Mouse (Mus musculus) cerebellum, adult 9-10 months (tissue): ENCODE measurements around the gene Mid1.
A peak's percentile ranks its signal among the peaks of the same experiment; 100 is the strongest.

Source experiments
- DNase-seq: peaks from one replicate; pipeline ENCODE4 v3.0.0; 2022

The Mid1 gene

DNA sequence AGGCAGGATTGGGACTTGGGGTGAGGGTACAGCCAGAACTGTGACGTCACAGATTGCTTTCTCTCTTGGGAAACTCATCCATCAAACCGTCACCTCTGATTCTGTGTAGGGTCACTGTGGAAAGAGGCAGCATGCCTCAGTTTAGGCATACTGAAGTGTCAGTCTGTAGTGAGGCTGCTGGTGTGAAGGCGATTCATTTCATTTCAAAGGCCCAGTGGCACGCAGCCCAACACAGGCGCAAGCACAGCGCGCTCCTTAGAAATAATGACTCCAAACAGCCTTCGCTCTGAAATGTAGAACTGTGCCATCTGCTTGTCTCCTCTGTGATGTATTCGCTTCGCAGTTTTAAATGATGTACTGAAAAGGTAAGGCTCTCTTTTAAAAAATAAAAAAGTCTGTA, 141.9 kb downstream of the Mid1 start:
- DNase-seq: peak; percentile 9

DNA sequence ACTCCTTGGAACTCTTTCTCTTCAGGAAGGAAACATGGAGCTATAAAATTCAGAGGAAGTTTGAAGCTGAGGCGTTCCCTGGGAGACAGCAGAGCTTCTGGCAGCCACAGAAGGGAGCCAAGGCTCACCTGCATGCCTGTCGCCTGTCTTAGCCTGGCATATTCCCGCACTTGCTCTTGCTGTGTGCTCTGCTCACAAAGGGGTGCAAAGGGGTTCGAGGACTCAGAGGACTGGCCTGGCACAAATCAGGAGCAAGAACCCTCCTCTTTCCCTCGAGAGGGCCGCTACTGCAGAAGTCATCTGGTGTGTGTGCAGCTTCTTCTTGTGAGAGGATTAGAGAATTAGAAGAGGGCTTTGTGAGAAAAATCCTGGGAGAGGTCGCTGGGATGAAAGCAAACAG, 142.7 kb downstream of the Mid1 start:
- no peak for DNase-seq

DNA sequence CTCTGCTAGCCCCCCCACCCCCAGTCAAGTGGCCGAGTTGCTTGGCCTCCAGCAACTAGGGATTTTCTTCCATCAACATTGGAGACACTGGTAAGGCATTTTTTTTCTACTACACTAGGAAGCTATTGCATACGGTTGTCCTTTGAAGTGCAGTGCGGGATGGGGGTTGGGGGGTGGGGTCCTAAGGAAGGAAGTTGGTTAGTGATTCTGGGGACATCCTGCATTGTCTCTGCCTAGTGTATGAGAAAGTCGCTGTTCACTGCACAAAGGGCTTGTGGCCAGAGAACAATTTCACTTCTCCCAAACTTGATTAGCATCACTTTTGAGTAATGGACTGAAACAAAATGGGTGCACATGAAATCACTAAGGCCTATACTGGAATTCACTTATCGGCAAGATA, 143.1 kb downstream of the Mid1 start:
- no peak for DNase-seq

DNA sequence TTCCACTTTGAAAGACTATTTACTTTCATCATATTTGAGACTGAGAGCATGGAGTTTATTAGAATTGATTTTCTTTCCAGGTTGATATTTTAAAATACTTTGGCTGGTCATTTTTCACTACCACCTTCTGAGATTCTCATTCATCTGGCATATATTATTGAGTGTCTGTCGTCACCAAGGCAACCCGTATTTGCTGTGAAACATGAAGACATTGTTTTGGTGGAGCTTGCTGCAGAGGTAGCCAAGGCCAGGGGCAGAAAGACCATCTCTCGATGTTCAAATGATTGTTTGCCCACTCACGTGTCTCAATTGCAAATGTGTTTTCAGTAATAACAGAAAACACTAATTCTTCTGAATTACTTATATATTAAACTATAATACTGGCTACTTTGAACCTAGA, 145.1 kb downstream of the Mid1 start:
- DNase-seq: no peak

DNA sequence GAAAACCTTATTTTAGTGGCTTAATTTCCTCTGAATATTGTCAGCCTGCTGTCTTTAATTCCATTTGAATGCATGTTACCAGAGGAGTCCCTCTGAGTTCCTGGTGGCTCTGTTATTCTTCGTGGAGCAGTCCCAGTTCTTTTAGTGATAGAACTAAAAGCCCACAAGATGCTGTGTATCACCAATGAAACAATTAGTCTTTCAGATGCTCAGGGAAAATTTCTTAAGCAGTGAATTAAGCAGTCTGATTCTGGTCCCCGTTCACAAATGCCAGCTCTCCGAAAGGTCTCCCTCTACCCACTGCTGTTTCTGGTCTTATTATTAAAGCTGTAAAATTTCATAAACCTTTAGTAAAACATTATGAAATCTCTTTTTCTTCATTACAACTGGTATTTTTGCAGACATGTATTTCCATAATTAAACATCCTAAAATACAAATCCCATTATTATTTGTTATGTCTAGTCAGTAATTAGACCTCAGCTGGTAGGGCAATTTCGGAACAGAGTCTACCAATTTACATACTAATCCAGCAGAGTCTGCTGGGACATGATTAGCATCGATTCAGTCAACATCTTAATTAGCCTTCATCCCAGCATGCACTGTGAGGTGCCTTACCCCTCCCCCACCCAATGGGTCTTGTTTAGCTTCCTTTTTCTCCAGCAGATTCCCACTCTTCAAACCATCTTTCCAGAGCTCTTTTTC, 153.1 kb downstream of the Mid1 start:
- DNase-seq: no peak

DNA sequence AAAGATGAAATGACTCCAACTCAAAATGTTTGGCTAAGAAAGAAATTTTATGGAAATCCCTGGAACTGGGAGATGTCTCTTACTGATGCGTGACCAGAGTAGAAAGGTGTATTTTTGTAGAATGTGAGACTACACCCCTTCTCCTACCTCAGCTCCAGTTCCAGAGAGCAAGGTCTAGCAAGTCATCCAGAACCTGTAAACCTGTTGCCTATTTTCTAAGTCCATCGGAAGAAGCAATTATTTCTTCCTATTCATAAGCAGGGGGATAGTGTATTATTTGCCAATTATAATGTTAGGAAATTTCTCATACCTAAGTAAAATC, 153.6 kb downstream of the Mid1 start:
- DNase-seq: no peak

DNA sequence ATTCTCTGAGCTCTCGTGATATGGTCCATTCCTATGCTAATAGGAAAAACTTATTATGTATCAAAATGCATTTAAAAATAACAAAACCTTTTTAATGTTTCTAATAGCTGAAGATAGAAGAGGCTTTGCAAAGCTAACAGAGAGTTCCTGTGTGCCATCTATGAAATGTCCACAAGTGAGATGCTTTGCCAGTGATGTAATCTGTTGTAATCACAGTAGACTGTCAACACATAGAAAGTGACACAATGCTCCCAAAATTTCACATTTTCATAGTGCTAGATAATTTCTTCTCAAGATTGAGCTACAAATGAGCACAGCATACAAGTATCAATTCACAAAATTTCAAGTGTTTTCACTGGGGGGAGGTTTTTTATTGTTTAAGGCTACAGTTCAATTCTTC, 158.3 kb downstream of the Mid1 start:
- DNase-seq: no peak

DNA sequence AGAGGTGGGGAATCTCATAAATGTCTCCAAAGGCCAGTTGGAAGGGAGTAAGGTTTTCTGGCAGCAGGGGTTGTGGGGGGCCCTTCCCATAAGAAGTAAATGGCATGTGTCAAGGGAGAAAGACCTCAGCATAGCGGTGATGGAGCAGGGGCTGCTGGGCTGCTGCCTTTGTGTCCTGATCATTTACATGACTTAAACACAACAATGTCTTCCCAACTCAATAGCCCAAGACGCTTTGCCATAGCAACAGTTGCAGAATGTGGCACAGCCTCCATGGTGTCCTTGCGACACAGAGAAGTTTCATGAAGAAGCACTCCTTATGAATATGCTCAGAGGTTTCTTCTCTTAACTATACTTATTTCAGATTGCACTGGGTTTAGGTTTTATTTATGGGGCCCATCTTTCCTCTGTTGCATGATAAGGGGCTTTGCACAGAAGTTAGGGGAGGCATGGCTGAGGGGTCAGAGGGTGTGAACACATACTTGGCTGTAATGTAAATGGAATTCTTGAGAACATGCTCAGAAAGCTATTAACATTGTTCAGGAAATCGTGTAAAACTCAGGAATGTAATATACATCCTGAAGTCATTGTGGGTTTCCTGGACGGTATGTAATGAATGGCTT, 159.3 kb downstream of the Mid1 start:
- DNase-seq: no peak

DNA sequence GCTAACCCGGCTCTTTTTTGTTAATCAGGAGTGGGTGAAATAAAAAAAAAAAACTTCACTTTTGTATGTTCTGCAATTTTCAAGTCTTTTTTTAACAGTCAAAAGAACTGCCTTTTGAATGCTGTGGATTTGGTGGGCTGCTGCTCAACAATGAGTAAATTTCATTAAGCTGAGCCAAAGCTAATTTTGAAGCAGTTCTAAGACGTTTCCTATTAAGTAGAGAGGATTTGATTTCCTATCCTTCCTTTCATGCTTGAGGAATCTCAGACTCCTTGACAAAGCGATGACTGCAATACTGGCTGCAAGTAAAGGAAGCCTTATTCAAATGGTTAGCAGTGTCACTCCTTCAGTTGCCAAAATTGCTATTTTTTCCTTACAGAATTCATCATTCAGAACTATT, 161.2 kb downstream of the Mid1 start:
- no peak for DNase-seq

DNA sequence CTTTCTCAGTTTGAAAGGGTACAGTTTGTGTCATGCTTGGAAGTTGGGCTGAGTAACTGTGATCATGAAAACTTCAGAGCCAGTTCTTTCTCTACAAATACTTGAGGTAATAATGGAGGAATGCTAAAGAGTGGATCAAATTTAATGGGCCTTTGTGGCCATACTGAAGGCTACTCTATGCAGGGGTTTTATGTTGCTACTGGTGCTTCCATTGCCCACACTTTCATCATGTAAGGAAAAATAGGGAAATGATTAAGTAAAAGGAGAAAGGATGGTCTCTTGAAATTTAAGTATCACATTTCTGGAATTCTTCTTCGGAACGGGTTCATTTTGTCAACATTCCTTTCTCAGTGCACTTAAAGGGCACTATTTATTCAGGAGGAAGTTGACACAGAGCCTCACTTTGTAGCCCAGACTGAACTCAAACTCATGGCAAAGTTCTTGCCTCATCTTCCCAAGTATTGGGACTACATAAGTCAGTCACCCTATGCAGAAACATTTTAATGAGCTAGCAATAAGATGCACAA, 176.3 kb downstream of the Mid1 start:
- no peak for DNase-seq

DNA sequence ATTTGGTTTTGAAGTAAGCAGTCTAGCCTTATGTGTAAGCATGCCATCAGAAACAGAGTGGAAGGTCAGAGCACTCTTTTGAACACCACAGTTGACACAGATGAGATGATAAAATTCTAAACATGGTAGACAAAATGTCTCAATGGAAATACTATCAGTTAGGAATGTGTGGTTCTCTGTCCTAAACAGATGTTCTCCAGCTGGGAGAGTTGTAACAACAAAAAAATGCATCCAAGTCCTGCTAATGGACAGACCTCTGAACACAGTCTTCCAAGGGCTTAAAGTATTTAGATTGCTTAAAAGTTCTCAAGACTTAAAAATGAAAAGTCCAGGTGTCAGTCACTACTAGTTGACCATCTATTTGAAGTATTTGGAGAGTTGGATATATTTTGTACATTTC, 177.4 kb downstream of the Mid1 start:
- DNase-seq: no peak

DNA sequence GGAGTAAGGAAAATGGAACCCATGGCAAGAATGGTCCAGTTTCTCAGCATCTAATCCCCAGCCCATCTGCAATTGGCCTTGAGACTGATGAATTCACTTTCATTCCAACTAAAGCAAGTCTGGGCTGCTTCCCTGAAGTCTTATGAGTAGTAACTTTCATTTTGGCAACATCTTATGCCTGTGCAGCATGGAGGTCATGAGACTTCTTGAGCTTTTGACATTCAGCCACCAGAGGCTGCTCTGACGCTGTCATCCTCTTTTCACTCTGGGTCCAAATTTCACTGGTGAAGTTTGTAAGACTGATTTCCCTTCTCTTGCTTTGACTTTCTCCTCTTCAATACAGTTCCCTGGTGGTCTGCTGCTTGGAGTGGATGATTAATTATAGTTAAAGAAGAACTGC, 177.8 kb downstream of the Mid1 start:
- DNase-seq: no peak

DNA sequence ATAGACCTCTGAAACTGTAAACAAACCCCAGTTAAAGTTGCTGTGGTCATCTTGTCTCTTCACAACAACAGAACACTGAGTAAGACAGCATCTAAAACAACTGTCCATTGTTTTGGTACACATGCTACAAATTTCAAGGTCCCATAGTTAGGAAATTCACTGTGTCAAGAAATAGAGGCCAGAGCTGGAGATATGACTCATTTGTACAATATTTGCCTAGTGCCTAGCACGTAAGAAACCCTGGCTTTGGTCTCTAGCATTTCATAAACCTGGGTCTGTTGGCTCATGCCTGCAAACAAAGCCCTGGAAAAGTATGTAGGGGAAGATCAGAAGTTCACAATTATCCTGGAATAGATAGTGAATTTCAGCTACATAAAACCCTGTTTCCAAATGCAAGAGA, 178.8 kb downstream of the Mid1 start:
- DNase-seq: no peak

DNA sequence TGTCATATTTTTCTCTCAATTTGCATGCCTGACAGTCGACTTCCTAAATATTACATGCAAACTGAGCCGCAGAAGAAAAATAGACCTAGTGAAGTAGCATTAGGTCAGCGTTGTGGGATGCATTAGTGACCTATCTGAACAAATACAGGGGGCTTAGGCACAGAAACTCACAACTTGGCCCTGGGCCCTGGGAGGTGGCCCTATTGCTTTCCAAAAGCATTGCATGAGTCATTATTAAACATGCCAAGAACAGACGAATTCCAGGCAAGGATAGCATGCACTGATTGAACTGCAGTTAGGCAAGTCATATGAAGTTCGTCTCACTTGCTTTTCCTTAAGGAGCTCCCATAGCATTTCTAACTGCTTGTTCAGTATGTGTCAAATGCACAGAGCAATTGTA, 183.2 kb downstream of the Mid1 start:
- DNase-seq: no peak

DNA sequence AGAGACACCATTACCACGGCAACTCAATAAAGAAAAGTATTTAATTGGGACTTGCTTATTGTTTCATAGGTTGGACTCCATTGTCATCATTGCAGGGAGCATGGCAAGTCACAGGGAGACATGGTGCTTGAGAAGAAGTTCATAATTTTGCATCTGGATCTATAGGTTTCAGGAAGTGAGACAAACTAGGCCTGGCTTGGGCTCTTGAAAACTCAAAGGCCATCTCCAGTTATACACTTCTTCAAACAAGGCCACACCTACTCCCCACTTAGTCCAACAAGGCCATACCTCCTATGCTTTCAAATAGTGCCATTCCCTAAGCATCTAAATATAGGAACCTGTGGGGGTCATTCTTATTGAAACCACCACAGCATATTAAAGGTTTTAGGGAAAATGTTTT, 189.5 kb downstream of the Mid1 start:
- no peak for DNase-seq

DNA sequence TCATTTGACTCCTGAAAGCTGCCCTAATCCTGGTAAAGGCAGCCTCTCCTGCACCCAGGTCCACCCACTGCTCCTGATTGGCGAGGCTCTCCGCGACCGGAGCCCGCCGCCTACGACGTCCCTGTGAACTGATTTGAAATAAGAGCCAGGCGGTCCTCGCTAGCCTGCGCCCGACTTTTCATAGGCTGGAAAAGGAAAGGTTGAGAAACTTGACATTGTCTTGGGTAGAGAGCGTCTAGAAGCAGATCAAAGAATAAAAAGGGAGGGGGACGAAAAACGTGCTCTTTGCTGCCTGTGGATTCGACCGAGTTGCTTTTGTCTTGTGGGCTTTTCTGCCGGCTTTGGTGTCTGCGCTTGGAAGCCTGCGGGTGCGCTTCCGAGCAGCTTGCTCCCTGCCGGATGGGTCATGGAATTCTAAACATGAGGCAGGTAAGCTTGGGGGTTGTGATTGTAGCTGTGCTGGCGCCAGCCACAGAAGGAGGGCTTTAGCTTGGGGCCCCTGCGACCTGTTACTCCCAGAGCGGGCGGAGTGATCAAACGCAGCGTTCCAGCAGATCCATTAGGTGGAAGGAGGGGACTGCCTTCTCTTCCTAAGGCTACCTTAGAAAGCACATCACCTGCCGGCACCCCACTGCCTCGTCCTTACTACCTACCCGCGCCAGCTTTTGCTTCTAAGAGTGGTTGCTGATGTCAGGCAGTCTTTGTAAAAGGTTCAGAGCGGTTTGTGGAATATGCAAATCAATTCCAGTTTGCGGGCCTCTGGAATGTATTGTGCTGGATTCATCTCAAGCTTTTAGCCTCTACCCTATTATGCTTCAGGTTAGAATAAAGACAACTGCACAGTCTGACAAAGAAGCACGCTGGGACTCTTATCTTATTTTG, 194.7 kb downstream of the Mid1 start:
- DNase-seq: peak; percentile 59

DNA sequence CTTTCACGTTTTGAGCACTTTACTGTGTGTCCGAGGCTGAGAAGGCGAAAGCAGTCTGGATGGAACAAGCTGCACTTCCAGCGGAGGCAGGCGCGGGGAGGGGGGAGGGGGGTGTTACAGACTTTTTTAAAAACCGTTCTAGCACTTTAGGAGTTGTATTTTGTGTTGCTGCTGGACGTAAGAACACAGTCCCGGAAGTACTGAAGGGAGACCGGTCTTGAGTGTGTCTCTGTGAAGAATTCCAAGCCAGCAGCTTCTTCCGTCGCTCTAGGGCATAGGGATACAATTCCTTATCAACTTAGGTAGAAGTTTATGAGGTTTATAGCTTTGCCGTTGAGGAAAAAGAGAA, 195.3 kb downstream of the Mid1 start:
- no peak for DNase-seq

DNA sequence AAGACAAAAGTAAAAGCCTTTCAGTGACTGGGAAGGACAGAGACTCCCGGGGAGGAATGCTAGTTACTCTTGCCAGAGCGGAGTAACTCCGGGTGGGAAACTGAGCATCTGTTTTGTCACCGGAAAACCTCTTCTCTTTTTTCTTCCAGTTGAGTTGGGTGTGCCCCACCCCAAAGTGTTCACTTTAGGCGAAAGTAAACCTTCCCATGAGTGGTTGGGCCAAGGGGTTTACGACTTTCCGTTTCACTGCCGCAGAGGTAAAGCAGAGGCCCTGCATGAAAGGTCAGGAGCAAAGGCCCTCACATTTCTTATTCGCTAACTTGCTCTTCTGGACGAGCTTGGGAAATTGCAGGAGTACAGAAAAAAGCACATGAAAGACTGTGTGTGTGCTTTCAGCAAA, 195.8 kb downstream of the Mid1 start:
- DNase-seq: no peak

DNA sequence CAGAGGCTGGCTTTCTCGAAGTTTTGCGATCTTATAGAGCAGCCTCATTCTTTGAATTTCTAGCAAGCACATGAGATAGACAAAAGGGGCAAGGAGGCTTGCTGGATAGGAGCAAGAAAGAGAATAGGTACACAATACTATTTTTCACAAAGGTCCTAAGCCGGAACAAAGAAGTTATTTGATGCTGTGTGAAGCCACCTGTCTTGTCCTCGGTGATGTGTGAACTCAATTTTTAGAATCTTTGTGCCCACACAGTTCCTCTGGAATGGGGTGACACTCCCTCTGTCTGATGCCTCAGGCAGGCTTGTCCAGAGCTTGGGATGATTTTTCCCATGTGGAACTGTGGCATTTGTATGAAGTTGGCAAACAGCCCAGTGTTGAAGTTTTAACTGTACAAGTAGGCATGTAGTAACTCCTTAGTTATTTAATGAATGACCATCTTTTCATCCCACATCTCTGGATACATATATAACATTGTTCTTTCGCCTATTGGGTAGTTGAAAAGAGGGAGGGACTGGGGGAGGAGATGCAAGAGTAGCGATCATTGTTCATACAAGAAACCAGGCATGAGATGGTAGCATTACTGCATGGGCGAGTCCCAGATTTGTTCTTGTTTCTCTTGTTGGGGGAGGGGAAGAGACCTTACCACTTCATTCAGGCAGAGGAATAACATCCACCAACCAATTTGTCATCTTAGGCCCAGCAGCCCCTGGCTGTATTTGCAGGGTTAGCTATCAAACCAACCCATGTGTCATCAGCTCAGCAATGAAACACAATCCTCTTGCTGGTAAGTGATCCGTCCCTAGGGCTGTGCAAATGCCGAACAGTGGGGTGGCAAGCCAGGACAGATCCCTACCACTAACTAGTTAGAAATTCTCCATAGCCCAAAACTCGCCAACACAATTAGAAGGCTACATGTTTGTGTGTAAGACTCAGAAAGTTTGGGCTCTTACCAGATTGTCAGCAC, 196.5 kb downstream of the Mid1 start:
- DNase-seq: no peak

DNA sequence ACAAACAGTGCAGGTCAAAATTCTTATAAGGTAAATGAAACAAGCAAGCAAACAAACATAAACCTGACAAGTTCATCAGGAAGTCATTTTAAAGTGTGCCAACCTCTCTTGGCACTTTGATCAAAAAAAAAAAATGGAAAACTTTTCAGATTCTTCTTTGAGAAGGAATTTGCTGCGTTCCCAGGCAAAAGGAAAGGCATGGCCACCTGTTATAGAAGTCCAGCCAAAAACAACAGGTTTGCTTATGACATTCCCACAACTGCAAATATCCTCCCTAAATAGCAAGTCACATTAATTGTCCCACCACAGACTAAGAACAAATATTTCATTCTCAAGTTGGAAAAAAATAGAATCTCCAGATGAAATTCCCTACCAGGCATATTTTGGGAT, 197.2 kb downstream of the Mid1 start:
- DNase-seq: no peak

DNA sequence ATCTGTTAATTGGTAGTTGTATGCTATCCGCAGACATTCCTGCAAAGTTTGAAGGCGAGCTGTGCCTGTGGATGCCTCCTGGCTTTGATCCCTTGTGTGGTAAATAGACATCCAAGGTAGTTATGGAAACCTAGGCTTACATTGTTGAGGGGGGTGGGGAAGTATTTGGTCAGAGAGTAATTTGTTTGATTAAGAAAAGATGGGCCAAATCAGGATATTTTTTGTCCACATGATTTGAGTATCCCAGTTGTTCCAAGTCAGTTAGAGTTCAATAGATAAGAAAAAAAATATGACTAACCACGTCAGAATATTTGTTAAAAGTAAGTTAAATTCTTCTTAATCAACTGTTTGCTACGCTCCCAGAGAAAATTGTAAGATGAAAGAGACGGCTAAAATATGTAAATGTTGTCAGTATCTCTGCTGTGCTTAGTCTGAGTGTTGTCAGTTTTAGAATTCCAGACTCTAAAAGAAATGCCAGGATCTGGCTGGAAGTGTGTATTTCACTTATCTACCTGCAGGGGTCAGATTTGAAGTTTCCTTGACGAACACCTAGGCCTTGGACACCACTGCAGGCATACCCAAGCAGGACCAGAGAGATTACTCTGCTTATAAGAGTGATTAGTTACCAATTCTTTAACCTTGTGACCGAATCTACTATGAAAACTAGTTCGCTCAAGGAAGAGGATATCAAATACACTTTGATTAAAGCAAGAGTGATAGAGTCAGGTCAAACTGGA, 198.7 kb downstream of the Mid1 start:
- DNase-seq: peak; percentile 48

DNA sequence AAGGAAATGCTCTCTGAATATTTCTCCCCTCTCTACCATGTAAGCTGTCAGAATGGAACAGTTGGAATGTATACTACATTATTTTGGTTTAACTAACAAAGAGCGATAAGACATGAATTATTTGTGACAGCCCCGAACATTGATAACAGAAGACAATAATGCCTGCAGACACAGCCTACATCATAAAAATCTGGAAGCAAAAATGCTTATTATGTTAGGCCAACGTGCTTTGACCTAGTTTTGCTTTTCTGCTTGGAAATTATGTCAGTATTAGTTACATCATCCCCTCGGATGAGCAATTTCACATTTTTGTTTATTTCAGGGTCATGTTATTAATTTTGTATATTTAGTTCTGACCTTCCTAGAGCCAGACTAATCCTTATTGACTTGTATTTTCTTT, 205.5 kb downstream of the Mid1 start:
- DNase-seq: no peak
